Mouse (Mus musculus): ENCODE results near the gene Gcfc2.

Gene Gcfc2

DNA sequence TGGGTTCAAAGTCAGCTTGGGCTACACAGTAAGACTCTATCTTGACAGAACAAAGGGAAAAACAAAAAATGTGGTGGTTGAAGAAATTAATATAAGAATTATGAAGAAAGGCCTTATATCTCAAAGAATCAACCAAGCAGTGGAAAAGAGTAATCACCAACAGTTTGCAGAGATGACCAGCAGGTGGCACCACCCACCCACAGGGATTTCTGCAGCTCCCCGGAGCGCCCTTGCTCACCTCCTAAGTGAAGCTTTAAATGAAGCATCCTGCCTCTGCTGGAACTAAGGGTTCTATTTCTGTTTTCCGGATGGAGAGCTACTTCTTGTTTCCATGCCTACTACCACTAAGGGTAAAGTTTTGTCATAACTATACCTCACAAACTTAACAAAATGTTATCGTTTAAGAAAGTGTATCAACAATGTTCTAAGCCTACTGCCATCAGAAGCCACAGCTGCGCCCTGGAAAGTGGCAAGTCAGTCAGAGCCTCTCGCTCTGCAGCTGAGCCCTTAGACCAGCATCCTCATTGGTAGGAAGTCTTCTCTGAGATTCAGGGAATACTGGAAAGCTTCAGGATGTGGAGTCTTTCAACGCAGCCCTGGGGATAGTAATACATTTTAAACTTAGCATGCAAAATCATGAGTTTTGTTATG, 52.6 kb downstream of the Gcfc2 start:
- peak; percentile 50 for DNase-seq (ENCODE audit: low spot score)

GRCm38 (mm10) chr6:81979286-81979685, 55.8 kb downstream of the Gcfc2 start:
- no peak for DNase-seq (ENCODE audit: low spot score)

DNA sequence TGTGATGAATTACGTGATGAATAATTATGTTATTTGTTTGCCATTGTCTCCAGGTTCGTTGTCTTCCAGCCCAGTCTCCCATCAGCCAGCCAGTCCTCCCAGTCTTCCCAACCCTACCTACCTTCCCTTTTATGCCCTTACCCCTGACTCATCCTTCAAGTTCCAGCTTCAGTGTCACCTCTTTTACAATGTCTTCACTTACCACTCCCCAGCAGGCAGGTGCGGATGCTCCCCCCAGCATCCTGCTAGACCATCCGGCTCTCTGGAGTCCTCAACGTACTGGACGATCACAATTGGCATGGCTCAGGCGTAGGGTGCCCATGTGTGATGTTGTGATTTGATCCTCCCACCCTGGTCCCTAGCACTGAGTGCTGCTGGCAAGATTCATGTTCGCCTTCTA, 62.7 kb downstream of the Gcfc2 start:
- no peak for DNase-seq (ENCODE audit: low spot score)

- DNase-seq (ENCODE audit: low spot score), result no peak
These were observed 63.1 kb downstream of the Gcfc2 start for GRCm38 (mm10) chr6:81986599-81986998.

DNA sequence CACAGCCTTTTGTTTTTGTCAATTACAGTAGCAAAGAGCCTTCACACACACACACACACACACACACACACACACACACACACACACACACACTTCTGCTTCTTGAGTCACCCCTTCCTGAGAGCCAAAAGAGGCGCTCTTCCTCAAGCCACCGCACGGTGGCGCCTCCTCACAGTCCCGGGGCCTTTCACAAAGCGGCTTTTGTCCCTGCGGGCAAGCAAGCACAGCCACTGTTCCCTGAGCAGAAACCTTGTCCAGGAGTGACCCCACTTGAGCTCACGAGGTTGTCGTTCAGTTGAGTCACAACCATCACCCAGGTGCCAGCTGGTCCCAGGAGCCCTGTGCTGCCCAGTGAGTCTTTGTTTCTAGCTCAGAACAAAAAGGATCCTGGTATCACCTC, 63.5 kb downstream of the Gcfc2 start:
- DNase-seq (ENCODE audit: low spot score), result peak; percentile 20

GRCm38 (mm10) chr6:81987580-81987979, 64.1 kb downstream of the Gcfc2 start:
- DNase-seq (ENCODE audit: low spot score), result no peak

GRCm38 (mm10) chr6:81988341-81988740, 64.9 kb downstream of the Gcfc2 start:
- no peak for DNase-seq (ENCODE audit: low spot score)

DNA sequence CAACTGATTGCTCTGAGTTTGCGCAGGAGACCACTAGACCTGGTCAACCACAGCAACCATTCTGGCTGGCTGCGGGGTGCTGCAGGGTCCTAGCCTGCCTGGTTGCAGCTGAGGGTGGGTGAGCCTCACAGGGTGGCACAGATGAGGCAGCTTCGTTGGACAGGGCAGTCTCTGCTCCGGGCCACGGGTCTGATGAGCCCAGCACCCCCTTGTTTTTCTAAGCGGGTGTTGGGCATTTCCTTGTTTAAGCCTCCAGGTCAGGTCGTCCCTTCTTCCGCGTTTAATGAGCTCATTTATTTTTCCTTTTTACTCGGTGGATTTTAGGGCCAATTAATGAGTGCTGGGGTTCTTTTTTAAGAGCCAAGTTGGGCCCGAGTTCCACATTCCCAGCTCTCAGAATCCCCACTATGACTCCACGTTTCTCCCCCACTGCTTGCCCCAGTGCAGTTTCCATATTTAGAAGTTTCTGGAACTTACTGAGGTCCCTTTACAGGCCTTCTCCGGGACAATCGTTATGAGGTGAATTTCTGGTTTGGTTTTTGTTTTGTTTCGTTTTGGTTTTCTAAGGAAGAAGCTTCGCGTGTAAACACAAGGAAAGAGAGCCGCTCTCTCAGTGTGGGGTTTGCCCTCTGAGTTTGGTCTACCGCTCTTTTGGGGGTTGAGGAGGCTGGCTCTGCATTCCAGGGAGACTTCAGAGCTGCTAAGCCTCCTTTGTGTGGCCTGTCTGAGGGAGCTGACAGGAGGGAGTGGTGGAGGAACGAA, 66.8 kb downstream of the Gcfc2 start:
- DNase-seq (ENCODE audit: low spot score), result no peak
